Mouse (Mus musculus): Measurements from ENCODE around the gene Car2.

The Car2 gene

DNA sequence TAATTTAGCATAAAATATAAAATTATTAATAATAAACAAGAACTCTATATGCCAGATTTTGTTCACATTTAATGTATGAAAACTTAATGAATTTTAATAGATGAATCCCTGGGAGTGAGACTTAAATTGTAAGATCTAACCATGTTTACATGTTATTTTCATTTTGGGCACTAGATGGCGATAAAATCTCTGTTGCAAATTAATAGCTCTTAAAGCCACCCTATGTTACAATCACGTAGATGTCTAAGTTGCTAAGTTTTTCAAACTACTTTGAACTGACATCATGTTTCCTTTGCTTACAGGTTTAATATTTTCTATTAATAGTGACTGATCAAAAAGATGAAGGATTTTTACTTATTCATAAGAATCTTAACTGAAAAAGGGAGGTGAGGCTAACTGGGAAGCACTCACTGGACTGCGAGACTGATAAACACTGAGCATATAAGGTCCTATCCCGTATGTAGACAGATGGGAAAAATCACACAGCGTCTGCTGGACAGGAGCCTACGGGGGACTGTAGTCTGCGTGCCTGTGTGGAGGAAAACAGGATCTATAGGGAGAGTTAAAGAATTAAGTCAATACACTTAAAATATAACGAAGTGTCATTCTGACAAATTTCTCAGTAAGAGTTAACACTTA lies 11.6 kb upstream of the Car2 start:
- ChIA-PET POLR2A (interaction anchor here in 1 of 4 experiments (0.7 kb wide), 1 partner anchor 11 kb away, joined by 4 read pairs; the partner anchor contains the start of gene Car2), CTCF (interaction anchor here (0.6 to 2.6 kb wide), 18 partner anchors 9 to 457 kb away, joined by 3 to 11 read pairs (median 5); partner anchors contain the start of genes Car3 (in 3 of the 4) and Car2 (in 1 of the 4))

DNA sequence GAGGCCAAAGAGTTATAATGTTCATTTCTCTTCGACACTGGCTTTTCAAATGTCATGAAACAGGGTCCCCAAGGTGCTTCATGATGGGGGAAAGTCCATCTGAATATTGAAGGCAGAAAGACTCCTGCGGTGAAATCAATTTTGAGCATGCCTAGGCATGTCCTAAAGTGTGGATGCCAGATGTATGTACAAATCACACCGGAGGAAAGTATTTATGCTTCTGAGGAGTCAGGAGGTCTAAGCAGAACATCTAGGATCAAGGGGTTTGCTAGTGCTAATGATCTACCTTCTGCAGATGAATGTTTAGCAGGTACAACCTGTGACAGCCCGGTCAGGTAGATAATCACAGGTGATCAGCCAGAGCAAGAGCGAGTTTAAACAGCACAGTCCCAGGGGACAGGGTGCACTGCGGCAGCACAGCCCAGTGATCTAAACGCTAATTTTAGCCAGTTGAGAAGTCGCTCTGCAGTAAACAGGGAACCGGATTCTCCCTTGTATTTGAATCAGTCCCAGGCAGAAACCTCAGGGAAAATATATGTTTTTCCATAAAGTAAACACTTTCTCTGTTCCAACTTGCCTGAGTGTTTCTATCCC lies 9.7 kb upstream of the Car2 start:
- ChIA-PET CTCF (no interaction called here), POLR2A (no interaction called here)

GRCm38 (mm10) chr3:14877251-14877909 lies 8.7 kb upstream of the Car2 start:
- ChIA-PET CTCF (interaction anchor here in 1 of 4 experiments (0.6 kb wide), 1 partner anchor 9 kb away, joined by 3 read pairs; the partner anchor contains the start of gene Car2), POLR2A (interaction anchor here in 2 of 4 experiments (0.6 to 1.2 kb wide), 2 partner anchors 266 to 369 kb away, joined by 4 read pairs; partner anchors contain the start of gene 1810022K09Rik (in 1 of the 2))

GRCm38 (mm10) chr3:14878749-14879223 lies 7.3 kb upstream of the Car2 start:
- CTCF ChIA-PET, result no interaction called here

DNA sequence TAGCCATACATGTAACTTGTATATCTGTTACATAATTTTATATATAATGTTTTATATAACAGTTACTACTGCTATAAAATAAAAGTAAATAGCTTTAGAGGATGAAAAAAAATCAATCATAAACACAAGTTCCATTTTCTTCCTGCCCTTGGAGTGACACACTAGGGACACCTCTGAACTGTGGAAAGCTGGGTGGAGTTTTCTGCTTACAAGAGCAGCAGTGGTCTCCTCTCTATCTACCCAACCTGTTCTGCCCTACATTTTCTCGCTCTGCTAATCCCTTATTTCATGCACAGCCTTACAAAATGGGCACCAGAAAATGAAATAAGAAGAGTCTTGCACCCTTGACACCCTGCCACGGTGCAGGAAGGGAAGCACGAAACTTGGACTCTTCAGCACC lies 6.8 kb upstream of the Car2 start:
- ChIA-PET POLR2A (no interaction called here), CTCF (no interaction called here)

More at GRCm38 (mm10) chr3:14878749-14879223, 7.3 kb upstream of the Car2 start:
- POLR2A ChIA-PET, result no interaction called here

GRCm38 (mm10) chr3:14880277-14880676 lies 5.8 kb upstream of the Car2 start:
- ChIA-PET POLR2A (no interaction called here), CTCF (no interaction called here)

- ChIA-PET CTCF (no interaction called here), POLR2A (no interaction called here)
Observed at GRCm38 (mm10) chr3:14882005-14882404, 4.1 kb upstream of the Car2 start.

DNA sequence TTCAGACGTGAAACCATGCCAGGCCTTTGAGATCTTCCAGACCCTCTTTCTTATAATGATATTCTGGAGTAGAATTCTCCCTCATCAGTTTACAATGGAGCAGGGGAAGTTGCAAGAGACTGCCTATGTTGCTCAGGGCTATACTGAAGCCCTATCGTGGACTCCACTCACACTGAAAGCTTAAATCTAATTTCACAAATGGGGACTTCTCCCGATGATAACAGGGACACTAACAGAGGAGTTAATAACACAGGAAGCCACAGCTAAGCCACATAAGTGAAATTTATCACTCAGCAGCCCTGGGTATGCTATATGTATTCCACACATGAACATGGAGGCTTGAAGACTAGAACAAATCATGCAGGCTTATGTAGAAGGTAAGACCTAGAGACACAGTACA lies 3.3 kb upstream of the Car2 start:
- POLR2A ChIA-PET, result no interaction called here

GRCm38 (mm10) chr3:14884826-14885225 lies 1.2 kb upstream of the Car2 start:
- ChIA-PET POLR2A (no interaction called here), CTCF (no interaction called here)

More for the DNA sequence above, 3.3 kb upstream of the Car2 start:
- CTCF ChIA-PET, result interaction anchor here in 1 of 4 experiments (1.2 kb wide), 1 partner anchor 13 kb away, joined by 3 read pairs; no protein-coding TSS in a partner anchor

DNA sequence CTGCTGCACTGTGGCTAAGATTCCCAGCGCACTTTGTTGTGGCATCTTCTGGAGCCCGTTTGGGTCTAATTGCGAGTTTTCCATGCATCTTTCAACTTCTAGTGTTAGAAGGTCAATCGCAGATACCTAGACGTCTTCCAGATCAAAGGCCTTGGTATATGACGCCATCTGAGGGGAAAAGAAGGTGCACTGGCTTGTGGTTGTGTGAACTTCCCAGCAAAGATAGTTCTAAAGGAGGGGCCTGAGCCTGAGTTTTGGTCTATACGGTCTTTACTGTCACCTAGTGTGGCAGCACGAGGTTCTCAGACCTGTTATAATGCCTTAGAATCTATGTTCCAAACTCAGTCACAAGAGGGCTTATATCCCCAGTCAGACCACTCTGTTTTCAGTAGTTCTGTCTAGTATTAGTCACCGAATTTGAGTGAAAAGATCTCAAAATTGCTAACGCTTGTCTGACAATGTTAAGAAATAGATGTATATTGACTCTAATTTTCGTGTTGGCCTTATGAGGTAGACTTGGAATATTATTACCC lies 1.1 kb downstream of the Car2 start:
- ChIA-PET CTCF (interaction anchor here in 3 of 4 experiments (0.6 to 1.7 kb wide), 4 partner anchors 12 to 1284 kb away, joined by 3 to 7 read pairs (median 6); no protein-coding TSS in a partner anchor), POLR2A (interaction anchor here in 2 of 4 experiments (0.6 to 1.5 kb wide), 3 partner anchors 113 to 246 kb away, joined by 3 to 6 read pairs (median 4); partner anchors contain the start of gene Car13 (in 1 of the 2))

- ChIA-PET CTCF (no interaction called here), POLR2A (no interaction called here)
Observed at GRCm38 (mm10) chr3:14887686-14888295, 1.7 kb downstream of the Car2 start.

GRCm38 (mm10) chr3:14888549-14888948 lies 2.5 kb downstream of the Car2 start:
- POLR2A ChIA-PET, result no interaction called here
- CTCF ChIA-PET, result no interaction called here

- ChIA-PET POLR2A (no interaction called here), CTCF (no interaction called here)
Observed at GRCm38 (mm10) chr3:14889085-14889484, 3.0 kb downstream of the Car2 start.

GRCm38 (mm10) chr3:14889716-14890409 lies 3.8 kb downstream of the Car2 start:
- ChIA-PET CTCF (no interaction called here), POLR2A (no interaction called here)

DNA sequence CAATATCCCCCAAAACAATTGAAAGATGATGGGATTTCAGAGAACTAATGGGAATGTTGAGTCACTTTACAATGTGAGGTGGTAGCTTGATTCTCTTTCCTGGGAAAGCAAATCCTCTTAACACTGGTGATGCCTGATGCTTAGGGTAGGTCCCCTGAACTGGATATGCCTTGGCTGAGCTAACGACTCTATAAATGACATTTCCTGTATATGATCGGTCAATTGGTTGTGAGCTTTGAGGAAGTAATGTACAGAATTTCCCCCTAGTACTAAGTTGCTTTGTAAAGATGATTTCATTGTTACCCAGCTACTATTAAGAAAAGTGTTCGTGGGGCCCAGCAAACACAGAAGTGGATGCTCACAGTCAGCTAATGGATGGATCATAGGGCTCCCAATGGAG lies 6.9 kb downstream of the Car2 start:
- ChIA-PET CTCF (no interaction called here), POLR2A (no interaction called here)

DNA sequence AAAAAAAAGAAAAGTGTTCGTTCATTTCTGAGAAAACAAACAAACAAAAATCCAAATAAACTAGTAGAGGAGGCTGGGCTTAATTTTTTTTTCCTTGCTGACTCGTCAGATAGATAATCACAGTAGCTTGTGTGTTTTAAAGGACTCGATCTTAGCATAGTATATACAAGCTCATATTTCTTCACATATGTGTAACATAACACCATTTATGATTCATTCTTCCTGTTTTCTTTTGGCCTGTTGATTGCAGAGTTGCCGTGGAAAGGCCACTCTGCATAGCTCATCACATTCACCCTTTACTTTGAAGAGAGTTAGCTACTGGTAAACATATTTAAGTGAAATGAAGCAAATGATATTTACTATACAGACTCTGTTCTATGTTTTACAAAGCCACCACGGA lies 7.6 kb downstream of the Car2 start:
- POLR2A ChIA-PET, result no interaction called here
- CTCF ChIA-PET, result no interaction called here

DNA sequence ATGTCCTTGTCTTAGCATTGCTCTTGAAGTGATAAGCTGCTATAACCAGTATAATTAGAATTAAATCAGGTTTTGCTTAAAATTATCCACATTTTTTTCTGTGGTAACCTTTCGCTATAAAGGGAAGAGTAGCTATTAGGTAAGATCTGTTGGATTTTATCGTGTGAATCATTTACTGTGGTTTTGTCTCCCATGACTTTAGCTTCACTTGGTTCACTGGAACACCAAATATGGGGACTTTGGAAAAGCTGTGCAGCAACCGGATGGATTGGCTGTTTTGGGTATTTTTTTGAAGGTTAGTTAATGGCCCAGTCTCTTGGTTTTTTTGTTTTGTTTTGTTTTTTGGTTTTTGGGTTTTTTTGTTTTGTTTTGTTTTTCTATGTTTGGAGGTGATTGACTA lies 9.3 kb downstream of the Car2 start:
- POLR2A ChIA-PET, result no interaction called here
- CTCF ChIA-PET, result no interaction called here

DNA sequence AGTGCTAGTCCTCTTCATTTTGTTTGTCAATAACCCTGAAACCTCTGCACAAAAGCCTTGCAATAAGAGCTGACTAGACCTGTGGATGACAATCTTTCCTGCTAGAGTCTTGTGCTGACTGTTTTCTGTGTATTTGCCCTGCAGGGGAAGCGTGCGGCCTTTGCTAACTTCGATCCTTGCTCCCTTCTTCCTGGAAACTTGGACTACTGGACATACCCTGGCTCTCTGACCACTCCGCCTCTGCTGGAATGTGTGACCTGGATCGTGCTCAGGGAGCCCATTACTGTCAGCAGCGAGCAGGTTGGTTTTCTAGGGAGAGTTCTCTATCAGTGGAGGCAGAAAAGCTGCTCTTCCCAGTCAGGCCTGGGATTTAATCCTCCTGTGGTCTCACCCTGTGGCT lies 11.7 kb downstream of the Car2 start:
- ChIA-PET POLR2A (no interaction called here), CTCF (no interaction called here)

GRCm38 (mm10) chr3:14903380-14903779 lies 17.3 kb downstream of the Car2 start:
- CTCF ChIA-PET, result no interaction called here
- POLR2A ChIA-PET, result no interaction called here
